Mouse (Mus musculus): Measurements from ENCODE around the gene Mettl17. TPM values are rescaled to one million over a fixed set of nuclear protein-coding genes. Genes with fewer than 3 reads are reported as not detected.
A peak's percentile ranks its signal among the peaks of the same experiment; 100 is the strongest.
"Not testable (repeated sequence)": the region's sequence is repeated elsewhere in the genome, so short reads cannot be mapped to it uniquely, and the experiment has no call there.

The Mettl17 gene
- total RNA-seq (2021) = 10 to 100 TPM; 31.6 to 40.5 TPM
- long read RNA-seq, experiment 1, partial matches to known transcripts = 5 of 16 reads
- long read RNA-seq, experiment 1, other reads (novel, unspliced or antisense) = 7 of 16 reads
- long read RNA-seq, experiment 2, transcript Mettl17-201 (14 exons, 1,623 nt) = major isoform, 7 of 28 reads
- long read RNA-seq, experiment 2, partial matches to known transcripts = 4 of 28 reads
- long read RNA-seq, experiment 2, other reads (novel, unspliced or antisense) = 15 of 28 reads

DNA sequence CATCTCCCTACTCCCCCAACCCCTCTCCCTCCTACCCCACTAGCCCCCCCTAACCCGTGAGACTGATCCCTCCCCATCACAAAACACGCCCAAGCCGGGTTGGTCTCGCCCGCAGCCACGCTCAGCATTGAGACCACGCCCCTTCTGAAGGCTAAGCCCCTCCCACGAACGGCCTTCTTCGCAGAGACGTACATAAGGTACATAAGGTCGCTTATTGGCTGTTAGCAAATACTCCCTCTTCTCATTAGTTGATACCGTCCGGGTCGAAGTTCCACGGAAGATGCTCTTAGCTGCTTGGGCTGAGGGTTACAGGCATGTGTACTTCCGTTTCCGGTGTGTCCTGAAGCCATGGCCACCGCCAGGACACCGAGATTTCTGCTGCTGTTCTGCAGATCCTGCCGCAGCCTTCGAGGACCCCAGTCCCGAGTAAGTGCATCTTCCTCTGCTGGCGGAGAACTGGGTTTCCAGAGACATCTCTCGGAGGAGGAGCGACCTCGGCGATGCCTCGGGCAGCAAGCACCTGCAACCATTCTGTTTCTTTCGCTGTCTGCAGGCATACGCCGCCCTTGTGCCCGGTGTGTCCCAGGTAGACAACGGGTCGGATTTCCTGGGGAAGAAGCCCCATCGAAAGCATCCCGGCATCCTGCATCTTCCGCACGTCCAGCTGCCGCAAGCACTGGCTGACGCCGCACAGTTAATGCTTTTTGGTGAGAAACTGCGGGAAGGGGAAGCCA, at the start of gene Mettl17:
TSS of gene Mettl17 (plus strand) at position 245 of the 734 bp plus-strand sequence.
- DNase-seq (ENCODE audit: low spot score in 2 of 2) = peak; percentile 89 to 95
- H3K27ac ChIP-seq = peak within 1 kb of the TSS; percentile 79

DNA sequence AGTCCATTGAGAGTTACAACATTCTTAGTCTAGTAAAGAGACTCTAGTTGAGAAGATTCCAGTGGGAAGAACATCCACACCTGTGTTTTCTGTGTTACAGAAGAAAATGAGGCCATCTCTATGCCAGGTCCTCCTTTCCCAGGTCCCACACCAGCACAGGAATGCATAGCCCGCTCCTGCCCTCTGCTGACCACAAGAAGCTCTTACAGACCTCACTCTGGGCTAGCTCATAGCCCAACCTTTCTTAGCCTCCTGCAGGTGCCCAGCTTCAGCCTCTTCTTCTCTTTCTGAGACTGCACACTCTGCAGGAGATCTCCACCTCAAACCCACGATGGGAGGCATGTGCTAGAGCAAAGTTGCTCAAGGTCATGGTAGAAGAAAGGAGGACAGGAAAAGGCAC, 46.2 kb upstream of the Mettl17 start:
- not testable (repeated sequence) for H3K4me3 ChIP-seq; DNase-seq (ENCODE audit: low spot score in 2 of 2)
- TF ChIP-seq CTCF (conservative IDR thresholded peaks at IDR 0.05) = peak; percentile 56

More for the DNA sequence above, at the start of gene Mettl17:
- peak within 1 kb of the TSS; percentile 69 for H3K4me3 ChIP-seq
- TF ChIP-seq CTCF (conservative IDR thresholded peaks at IDR 0.05) = peak; percentile 44

DNA sequence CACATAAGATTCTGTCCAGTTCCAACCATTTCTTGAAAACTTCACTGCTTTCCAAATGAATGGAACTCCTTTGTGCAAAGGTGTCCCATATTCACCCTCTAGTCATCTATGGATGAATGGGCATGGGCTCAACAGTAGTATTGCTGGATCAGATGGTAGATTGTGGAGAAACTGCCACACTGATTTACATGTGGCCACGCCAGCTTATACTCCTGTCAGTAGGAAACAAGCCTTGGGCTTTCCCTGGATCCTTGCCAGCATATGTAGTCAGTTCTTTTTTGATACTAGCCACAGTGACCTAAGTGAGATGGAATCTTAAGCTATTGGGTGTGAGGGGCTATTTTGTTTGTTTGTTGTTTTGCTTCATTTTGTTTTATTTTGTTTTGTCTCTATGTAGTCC, 42.4 kb upstream of the Mettl17 start:
- no peak for DNase-seq (ENCODE audit: low spot score in 2 of 2)
- no peak overlapping the region for H3K4me3 ChIP-seq
- H3K27ac ChIP-seq = no peak overlapping the region
- TF ChIP-seq CTCF (conservative IDR thresholded peaks at IDR 0.05) = no peak

More for the DNA sequence above, 46.2 kb upstream of the Mettl17 start:
- H3K27ac ChIP-seq = not testable (repeated sequence)

DNA sequence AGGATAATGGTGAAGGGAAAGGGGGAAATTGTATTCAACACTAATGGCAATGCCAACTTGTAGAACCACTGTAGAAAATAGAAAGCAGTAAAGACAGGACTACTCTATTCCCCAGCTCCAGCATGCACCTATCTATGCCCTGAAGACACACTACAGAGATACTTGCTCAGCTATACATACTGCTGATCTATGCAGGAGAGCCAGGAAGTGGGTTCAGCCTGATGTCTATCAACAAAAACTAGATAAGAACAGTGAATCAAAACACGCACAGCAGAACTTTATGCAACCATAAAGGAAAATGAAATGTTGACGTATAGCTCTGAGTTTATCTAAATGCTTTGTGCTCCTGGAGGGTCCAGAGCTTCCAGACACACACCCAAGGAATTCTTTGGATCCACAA, 41.9 kb upstream of the Mettl17 start:
- TF ChIP-seq CTCF (conservative IDR thresholded peaks at IDR 0.05) = no peak
- Histone ChIP-seq H3K27ac (no peak overlapping the region), H3K4me3 (no peak overlapping the region)
- DNase-seq (ENCODE audit: low spot score in 2 of 2) = no peak

DNA sequence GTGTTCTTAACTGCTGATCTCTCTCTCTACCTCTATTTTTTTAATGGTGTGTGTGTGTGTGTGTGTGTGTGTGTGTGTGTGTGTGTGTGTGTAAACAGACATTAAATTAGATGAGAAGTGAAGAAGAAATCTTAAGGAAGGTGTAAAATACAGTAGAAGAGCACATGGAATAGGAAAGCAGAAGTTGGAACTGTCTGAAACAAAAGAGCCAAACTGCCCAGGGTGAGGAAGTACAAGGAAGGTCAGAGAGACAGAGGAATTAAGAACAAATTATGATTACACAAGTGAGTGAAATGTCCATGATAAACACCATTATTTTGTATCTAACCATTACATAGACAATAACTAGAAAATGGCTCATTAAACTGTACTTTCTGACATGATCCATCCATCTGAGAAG, 40.8 kb upstream of the Mettl17 start:
- no peak for DNase-seq (ENCODE audit: low spot score in 2 of 2)
- Histone ChIP-seq H3K27ac (no peak overlapping the region), H3K4me3 (no peak overlapping the region)
- TF ChIP-seq CTCF (conservative IDR thresholded peaks at IDR 0.05) = no peak

DNA sequence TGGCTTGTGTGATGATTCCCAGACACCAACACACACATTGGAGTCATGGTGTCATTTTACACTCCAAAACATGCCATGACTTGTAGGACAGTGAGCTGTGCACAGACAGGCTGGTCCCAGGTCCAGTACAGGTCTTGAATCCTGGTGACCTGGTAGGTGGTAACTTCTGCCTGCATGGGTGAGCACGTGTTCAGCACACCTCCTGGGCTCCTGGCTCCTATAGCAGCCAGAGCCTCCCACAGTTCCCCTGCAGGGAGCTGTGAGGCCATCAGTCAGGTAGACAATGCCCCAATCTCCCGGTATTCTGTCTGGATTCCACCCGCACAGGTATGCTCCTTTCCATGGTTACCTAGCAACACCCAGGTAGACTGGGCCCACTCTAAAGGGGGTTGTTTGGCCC, 38.1 kb upstream of the Mettl17 start:
- H3K4me3 ChIP-seq = no peak overlapping the region
- H3K27ac ChIP-seq = no peak overlapping the region
- DNase-seq (ENCODE audit: low spot score in 2 of 2) = no peak
- no peak for TF ChIP-seq CTCF (conservative IDR thresholded peaks at IDR 0.05)

DNA sequence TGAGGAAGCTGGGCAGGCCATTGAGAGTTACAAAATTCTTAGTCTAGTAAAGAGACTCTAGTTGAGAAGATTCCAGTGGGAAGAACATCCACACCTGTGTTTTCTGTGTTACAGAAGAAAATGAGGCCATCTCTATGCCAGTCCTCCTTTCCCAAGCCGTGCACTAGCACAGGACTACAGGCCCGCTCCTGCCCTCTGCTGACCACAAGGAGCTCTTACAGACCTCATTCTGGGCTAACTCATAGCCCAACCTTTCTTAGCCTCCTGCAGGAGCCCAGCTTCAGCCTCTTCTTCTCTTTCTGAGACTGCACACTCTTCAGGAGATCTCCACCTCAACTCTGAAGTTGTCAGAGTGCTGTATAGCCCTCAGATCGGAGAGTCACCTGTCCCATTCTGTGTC, 33.6 kb upstream of the Mettl17 start:
- peak; percentile 59 for TF ChIP-seq CTCF (conservative IDR thresholded peaks at IDR 0.05)
- H3K4me3 ChIP-seq; DNase-seq (ENCODE audit: low spot score in 2 of 2); H3K27ac ChIP-seq: not testable (repeated sequence)

DNA sequence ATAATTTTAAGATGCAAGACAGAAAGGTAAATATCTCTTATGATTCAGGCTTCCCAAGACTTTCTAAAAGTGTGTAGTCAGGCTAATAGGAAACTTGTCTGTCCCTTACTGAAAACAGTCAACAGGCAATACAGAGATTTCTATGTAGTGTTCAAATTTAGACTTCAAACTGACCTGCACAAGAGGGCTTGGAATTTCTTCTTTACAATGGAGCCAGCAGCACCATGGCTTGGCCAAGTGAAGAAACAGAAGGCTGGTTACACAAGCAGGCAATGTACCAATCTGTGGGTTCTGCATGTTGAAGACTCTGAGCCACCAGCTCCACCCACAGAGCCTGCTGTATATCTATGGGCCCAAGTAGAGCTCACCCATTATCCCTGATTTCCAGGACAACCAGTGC, 31.2 kb upstream of the Mettl17 start, which contains the start of gene Ear6:
TSS of gene Ear6 (plus strand) at position 301 of the 400 bp plus-strand sequence.
- Histone ChIP-seq H3K27ac (no peak within 1 kb of the TSS), H3K4me3 (no peak within 1 kb of the TSS)
- TF ChIP-seq CTCF (conservative IDR thresholded peaks at IDR 0.05) = no peak
- no peak for DNase-seq (ENCODE audit: low spot score in 2 of 2)

DNA sequence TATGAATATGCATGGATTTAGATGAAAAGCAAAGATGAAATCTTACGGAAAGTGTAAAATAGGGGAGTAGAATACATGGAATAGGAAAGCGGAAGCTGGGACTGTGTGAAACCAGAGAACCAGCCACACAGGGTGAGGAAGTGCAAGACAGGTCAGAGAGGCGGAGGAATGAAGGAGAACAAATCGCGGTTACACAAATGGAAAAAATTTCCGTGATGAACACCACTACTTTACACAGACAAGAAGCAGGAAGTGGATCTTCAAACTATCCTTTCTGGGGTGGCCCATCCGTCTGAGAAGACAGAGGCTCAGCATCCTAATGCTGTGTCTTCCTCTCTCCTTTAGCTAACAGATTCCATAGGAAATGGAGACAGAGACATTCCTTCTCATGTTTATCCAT, 29.4 kb upstream of the Mettl17 start:
- not testable (repeated sequence) for H3K4me3 ChIP-seq; H3K27ac ChIP-seq; DNase-seq (ENCODE audit: low spot score in 2 of 2)

DNA sequence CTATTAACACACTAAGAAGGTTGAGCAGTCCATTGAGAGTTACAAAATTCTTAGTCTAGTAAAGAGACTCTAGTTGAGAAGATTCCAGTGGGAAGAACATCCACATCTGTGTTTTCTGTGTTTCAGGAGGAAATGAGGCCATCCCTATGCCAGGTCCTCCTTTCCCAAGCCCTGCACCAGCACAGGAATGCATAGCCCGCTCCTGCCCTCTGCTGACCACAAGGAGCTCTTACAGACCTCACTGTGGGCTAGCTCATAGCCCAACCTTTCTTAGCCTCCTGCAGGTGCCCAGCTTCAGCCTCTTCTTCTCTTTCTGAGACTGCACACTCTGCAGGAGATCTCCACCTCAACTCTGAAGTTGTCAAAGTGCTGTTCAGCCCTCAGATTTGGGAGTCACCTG, 21.0 kb upstream of the Mettl17 start:
- TF ChIP-seq CTCF (conservative IDR thresholded peaks at IDR 0.05) = peak; percentile 67
- H3K27ac ChIP-seq; H3K4me3 ChIP-seq; DNase-seq (ENCODE audit: low spot score in 2 of 2): not testable (repeated sequence)

DNA sequence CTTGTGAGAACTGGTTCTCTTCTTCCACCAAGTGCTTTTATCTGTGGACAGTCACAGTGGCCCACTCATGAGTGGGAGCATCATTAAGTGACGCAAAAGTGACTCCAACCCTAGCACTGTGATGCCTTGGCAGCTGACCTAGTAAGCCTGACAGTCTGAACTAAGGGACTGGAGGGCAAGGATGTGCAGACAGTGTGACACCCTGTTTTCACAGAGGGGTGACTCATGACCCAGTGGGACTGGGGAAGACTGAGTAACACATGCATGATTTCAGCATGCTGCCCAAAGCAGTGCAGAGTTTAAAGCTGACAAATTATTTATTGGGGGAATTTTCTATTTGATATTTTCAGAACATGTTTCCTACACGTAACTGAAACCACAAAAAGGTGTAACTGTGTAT, 13.9 kb upstream of the Mettl17 start:
- H3K27ac ChIP-seq = no peak overlapping the region
- no peak for DNase-seq (ENCODE audit: low spot score in 2 of 2)
- no peak for TF ChIP-seq CTCF (conservative IDR thresholded peaks at IDR 0.05)

DNA sequence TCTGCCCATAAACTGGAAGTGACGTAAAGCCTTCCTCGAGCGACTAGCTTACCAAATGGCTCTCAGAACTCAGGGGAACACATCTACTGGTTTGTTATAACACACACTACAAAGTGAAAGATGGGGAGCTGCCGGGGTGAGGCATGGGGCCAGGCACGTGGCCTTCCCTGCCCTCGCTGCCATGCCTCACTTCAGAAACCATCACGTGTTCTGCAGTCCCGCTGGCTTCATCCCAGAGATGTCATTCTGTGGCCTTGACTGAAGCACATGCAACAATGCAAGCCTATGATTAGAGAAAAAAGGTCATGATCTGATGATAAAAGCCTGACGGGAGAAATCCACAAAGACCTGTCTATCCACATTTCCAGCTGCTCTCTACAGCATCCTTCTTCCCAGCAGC, 12.9 kb upstream of the Mettl17 start:
- no peak for TF ChIP-seq CTCF (conservative IDR thresholded peaks at IDR 0.05)
- no peak for DNase-seq (ENCODE audit: low spot score in 2 of 2)
- H3K27ac ChIP-seq = no peak overlapping the region
- no peak overlapping the region for H3K4me3 ChIP-seq

More for the DNA sequence above, 13.9 kb upstream of the Mettl17 start:
- no peak overlapping the region for H3K4me3 ChIP-seq

DNA sequence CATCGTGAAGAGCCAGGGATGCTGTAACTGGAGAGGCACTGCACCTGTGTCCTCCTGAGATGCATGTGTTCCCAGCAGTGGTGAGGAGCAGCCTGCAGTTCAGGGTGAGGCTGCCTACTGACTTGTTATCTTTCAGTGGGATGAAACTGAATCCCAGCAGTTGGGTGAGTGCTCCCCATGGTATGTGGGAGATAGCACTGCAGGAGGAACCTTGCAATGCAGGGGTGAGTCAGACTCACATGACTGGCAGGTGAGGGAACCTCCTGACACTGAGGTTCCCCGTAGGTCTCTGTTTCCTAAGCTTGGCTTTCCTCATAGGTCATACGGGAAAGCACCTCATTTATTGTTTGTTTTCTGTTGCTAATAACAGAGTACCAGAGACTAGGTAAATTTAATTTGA, 7.1 kb upstream of the Mettl17 start:
- TF ChIP-seq CTCF (conservative IDR thresholded peaks at IDR 0.05) = no peak
- Histone ChIP-seq H3K27ac (no peak overlapping the region), H3K4me3 (no peak overlapping the region)
- no peak for DNase-seq (ENCODE audit: low spot score in 2 of 2)
